Mouse (Mus musculus) kidney, embryonic 15.5 days (tissue): ENCODE measurements at regions not wholly inside any gene's neighbourhood (a gene's known extent, or its start where the extent isn't known, plus 50 kb on each side); places are given as distances from the start of the nearest gene placed in this dataset.
A peak's percentile ranks its signal among the peaks of the same experiment; 100 is the strongest.

Experiments
- ATAC-seq: fragments of 200-750 bp; cut with Nextera tagmentation; replicated peaks from 2 replicates; pipeline ENCODE4 v1.8.0; 2017; ENCODE audit warnings: moderate TSS enrichment; ENCODE audit not compliant: low FRiP score
- H3K27ac ChIP-seq: fragments of 300-500 bp; sonication (generic); 2 replicates; pipeline ENCODE4 v1.5.1; 2015; ENCODE audit warnings: mild to moderate bottlenecking, inconsistent platforms
- H3K27me3 ChIP-seq: fragments of 300-500 bp; sonication (generic); 2 replicates; pipeline ENCODE4 v1.6.1; 2015; ENCODE audit warnings: inconsistent platforms
- H3K36me3 ChIP-seq: fragments of 300-500 bp; sonication (generic); 2 replicates; pipeline ENCODE4 v1.6.1; 2015; ENCODE audit warnings: inconsistent platforms
- H3K4me1 ChIP-seq: fragments of 300-500 bp; sonication (generic); 2 replicates; pipeline ENCODE4 v1.6.1; 2015; ENCODE audit warnings: inconsistent platforms
- H3K4me2 ChIP-seq: fragments of 300-500 bp; sonication (generic); 2 replicates; pipeline ENCODE4 v1.6.1; 2015; ENCODE audit warnings: moderate library complexity, mild to moderate bottlenecking, inconsistent platforms
- H3K4me3 ChIP-seq: fragments of 300-500 bp; sonication (generic); replicated peaks from 2 replicates; pipeline ENCODE4 v1.5.1; 2015; ENCODE audit warnings: mild to moderate bottlenecking, inconsistent platforms
- H3K9ac ChIP-seq: fragments of 300-500 bp; sonication (generic); 2 replicates; pipeline ENCODE4 v1.6.1; 2015; ENCODE audit warnings: mild to moderate bottlenecking, inconsistent platforms
- H3K9me3 ChIP-seq: fragments of 300-500 bp; sonication (generic); replicated peaks from 2 replicates; pipeline ENCODE4 v1.6.1; 2016; ENCODE audit warnings: inconsistent platforms
- WGBS: fragments of 180-500 bp; shearing (Covaris S2); methylation state at CpG from one replicate; pipeline ENCODE4 v1.1.7; 2015; ENCODE audit warnings: mixed read lengths; 5-methylcytosine and 5-hydroxymethylcytosine counted together

GRCm38 (mm10) chr4:105580987-105581386, 208.7 kb upstream of the Gm12728 start:
- H3K27ac ChIP-seq, result no peak overlapping the region
- WGBS, result 44% methylated on average over 7 of the region's 7 CpGs

GRCm38 (mm10) chr4:105584329-105584925, 205.2 kb upstream of the Gm12728 start:
- no peak overlapping the region for H3K27ac ChIP-seq
- ATAC-seq, result no peak
- H3K4me3 ChIP-seq, result no peak overlapping the region
- 82% methylated on average over 10 of the region's 10 CpGs for WGBS
- no peak overlapping the region for H3K4me2 ChIP-seq
- H3K4me1 ChIP-seq, result peaks cover 3% of the 10 kb centered on the region; the same call in 1 of the 2 replicates
- H3K9me3 ChIP-seq, result no peaks in the 10 kb centered on the region
- H3K36me3 ChIP-seq, result no peaks in the 10 kb centered on the region
- no peak overlapping the region for H3K9ac ChIP-seq
- H3K27me3 ChIP-seq, result no peaks in the 10 kb centered on the region

More at GRCm38 (mm10) chr4:105580987-105581386, 208.7 kb upstream of the Gm12728 start:
- Histone ChIP-seq H3K27me3 (no peaks in the 10 kb centered on the region), H3K4me3 (no peak overlapping the region), H3K9ac (no peak overlapping the region), H3K36me3 (no peaks in the 10 kb centered on the region), H3K4me1 (peaks cover 3% of the 10 kb centered on the region; the same call in 1 of the 2 replicates), H3K4me2 (no peak overlapping the region), H3K9me3 (no peaks in the 10 kb centered on the region)
- no peak for ATAC-seq

- no peak overlapping the region for H3K4me2 ChIP-seq
- no peaks in the 10 kb centered on the region for H3K4me1 ChIP-seq
- WGBS, result 65% methylated on average over 1 of the region's 1 CpGs
- H3K27me3 ChIP-seq, result no peaks in the 10 kb centered on the region
- ATAC-seq, result no peak
- H3K9ac ChIP-seq, result no peak overlapping the region
- H3K9me3 ChIP-seq, result no peaks in the 10 kb centered on the region
- H3K36me3 ChIP-seq, result no peaks in the 10 kb centered on the region
- no peak overlapping the region for H3K27ac ChIP-seq
- H3K4me3 ChIP-seq, result no peak overlapping the region
Measured at GRCm38 (mm10) chr4:105603661-105604060, 186.0 kb upstream of the Gm12728 start.

DNA sequence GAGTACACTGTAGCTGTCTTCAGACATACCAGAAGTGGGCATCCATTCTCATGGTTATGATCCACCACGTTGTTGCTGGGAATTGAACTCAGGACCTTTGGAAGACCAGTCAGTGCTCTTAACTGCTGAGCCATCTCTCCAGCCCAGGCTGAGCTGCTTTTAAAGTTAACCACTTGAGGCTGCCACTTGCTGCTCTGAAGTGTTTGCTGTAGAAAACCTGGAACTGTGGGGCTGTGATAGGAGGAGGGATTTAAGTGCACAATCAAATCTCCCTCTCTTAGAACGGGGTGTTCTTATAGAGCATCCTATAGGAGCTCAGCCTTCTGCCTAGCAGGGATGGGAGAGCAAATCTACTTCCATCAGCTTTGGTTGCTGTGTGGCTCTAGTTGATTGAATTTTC, 185.1 kb upstream of the Gm12728 start:
- Histone ChIP-seq H3K9me3 (no peaks in the 10 kb centered on the region), H3K27ac (no peak overlapping the region), H3K4me2 (no peak overlapping the region), H3K36me3 (no peaks in the 10 kb centered on the region), H3K9ac (no peak overlapping the region), H3K27me3 (no peaks in the 10 kb centered on the region), H3K4me1 (no peaks in the 10 kb centered on the region), H3K4me3 (no peak overlapping the region)
- 87% methylated on average over 2 of the region's 2 CpGs for WGBS
- no peak for ATAC-seq

DNA sequence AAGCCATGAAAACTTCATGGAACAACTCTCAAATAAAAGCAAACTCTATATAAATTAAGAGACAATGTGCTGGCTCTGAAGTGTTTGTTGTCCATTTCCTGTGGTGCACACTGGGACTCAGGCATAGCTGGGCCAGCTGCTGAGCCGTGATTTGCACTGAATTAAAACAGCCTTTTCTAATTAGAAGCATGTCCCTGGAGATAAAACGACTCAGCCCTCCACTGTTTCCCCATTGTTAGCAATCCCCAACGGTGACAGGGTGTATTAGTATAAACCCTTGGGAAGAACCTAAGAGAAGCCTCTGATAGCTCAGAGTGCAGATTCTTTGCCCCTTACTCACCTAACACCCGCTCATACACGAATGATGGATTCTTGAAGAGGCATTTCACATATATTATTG, 182.9 kb upstream of the Gm12728 start:
- Histone ChIP-seq H3K27ac (no peak overlapping the region), H3K4me3 (no peak overlapping the region), H3K27me3 (no peaks in the 10 kb centered on the region), H3K4me1 (no peaks in the 10 kb centered on the region), H3K9ac (no peak overlapping the region), H3K36me3 (no peaks in the 10 kb centered on the region), H3K9me3 (no peaks in the 10 kb centered on the region), H3K4me2 (no peak overlapping the region)
- ATAC-seq, result no peak
- 51% methylated on average over 5 of the region's 5 CpGs for WGBS

DNA sequence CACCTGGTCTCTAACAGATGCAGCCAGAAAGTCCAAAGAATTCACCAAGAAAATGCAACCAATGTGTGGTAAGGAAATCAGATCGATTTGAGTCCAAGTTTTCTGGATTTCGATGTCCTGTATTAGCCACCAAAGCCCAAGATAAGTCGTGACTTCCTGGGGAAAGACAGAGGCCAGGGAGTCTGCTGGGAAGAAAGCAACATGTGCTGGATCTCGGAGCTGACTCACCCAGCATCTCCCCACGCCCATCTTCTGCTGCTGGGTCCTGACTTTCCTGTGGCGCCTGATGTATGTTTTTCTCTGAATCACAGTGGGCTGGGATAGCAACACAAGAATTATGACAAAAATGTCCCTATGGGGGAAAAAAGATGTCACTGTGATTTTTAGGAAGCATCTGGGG, 178.8 kb upstream of the Gm12728 start:
- 72% methylated on average over 6 of the region's 6 CpGs for WGBS
- Histone ChIP-seq H3K27me3 (no peaks in the 10 kb centered on the region), H3K4me1 (no peaks in the 10 kb centered on the region), H3K9ac (no peak overlapping the region), H3K36me3 (no peaks in the 10 kb centered on the region), H3K9me3 (no peaks in the 10 kb centered on the region), H3K27ac (no peak overlapping the region), H3K4me3 (no peak overlapping the region), H3K4me2 (no peak overlapping the region)
- ATAC-seq, result no peak

- H3K9ac ChIP-seq, result no peak overlapping the region
- no peak for ATAC-seq
Measured at GRCm38 (mm10) chr4:105614390-105614789, 175.3 kb upstream of the Gm12728 start.

GRCm38 (mm10) chr4:105626371-105627320, 163.0 kb upstream of the Gm12728 start:
- no peak overlapping the region for H3K4me2 ChIP-seq
- H3K9me3 ChIP-seq, result no peaks in the 10 kb centered on the region
- H3K4me3 ChIP-seq, result no peak overlapping the region
- no peaks in the 10 kb centered on the region for H3K36me3 ChIP-seq
- no peak overlapping the region for H3K9ac ChIP-seq
- WGBS, result 55% methylated on average over 14 of the region's 14 CpGs
- H3K4me1 ChIP-seq, result 0 out of 2 replicates have a peak, but pooled peaks cover 13% of the 10 kb centered on the region
- peak overlapping the region; percentile 69 for H3K27ac ChIP-seq
- no peaks in the 10 kb centered on the region for H3K27me3 ChIP-seq
- ATAC-seq, result no peak

More at GRCm38 (mm10) chr4:105614390-105614789, 175.3 kb upstream of the Gm12728 start:
- no peaks in the 10 kb centered on the region for H3K36me3 ChIP-seq
- no peaks in the 10 kb centered on the region for H3K4me1 ChIP-seq
- no peak overlapping the region for H3K27ac ChIP-seq
- H3K27me3 ChIP-seq, result no peaks in the 10 kb centered on the region
- no peak overlapping the region for H3K4me2 ChIP-seq
- H3K9me3 ChIP-seq, result no peaks in the 10 kb centered on the region
- no peak overlapping the region for H3K4me3 ChIP-seq
- WGBS, result 77% methylated on average over 2 of the region's 2 CpGs

DNA sequence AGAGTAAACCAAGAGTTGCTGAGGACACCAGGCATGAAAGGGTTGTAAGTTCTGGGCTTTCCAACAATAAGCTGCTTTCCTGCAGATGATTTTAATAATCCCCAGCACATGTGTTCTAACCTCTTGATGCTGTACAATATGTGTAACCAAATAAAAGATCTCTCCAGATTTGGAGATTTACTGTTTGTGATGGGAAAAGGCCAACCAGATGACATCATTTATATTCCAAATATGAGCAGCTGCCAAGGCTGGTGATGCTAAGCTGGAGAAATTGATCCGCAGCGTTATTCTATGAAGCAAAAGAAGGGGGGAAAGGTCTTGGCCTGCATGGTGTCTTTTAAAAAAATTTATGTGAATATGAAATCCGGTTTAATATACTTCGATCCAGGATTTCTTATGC, 160.1 kb upstream of the Gm12728 start:
- no peaks in the 10 kb centered on the region for H3K27me3 ChIP-seq
- H3K9ac ChIP-seq, result no peak overlapping the region
- 86% methylated on average over 4 of the region's 4 CpGs for WGBS
- no peaks in the 10 kb centered on the region for H3K36me3 ChIP-seq
- no peak overlapping the region for H3K4me3 ChIP-seq
- no peak overlapping the region for H3K4me2 ChIP-seq
- no peak for ATAC-seq
- H3K9me3 ChIP-seq, result no peaks in the 10 kb centered on the region
- no peak overlapping the region for H3K27ac ChIP-seq
- H3K4me1 ChIP-seq, result 0 out of 2 replicates have a peak, but pooled peaks cover 13% of the 10 kb centered on the region

GRCm38 (mm10) chr4:105630595-105631369, 158.9 kb upstream of the Gm12728 start:
- no peaks in the 10 kb centered on the region for H3K9me3 ChIP-seq
- H3K4me2 ChIP-seq, result no peak overlapping the region
- 72% methylated on average over 11 of the region's 11 CpGs for WGBS
- H3K36me3 ChIP-seq, result no peaks in the 10 kb centered on the region
- no peak overlapping the region for H3K4me3 ChIP-seq
- H3K9ac ChIP-seq, result no peak overlapping the region
- H3K27me3 ChIP-seq, result no peaks in the 10 kb centered on the region
- no peak for ATAC-seq
- H3K4me1 ChIP-seq, result 0 out of 2 replicates have a peak, but pooled peaks cover 13% of the 10 kb centered on the region
- H3K27ac ChIP-seq, result no peak overlapping the region

- H3K4me3 ChIP-seq, result no peak overlapping the region
- H3K4me1 ChIP-seq, result 0 out of 2 replicates have a peak, but pooled peaks cover 5% of the 10 kb centered on the region
- H3K36me3 ChIP-seq, result no peaks in the 10 kb centered on the region
- no peak overlapping the region for H3K27ac ChIP-seq
- 79% methylated on average over 7 of the region's 7 CpGs for WGBS
- no peak overlapping the region for H3K4me2 ChIP-seq
- no peak overlapping the region for H3K9ac ChIP-seq
- no peaks in the 10 kb centered on the region for H3K9me3 ChIP-seq
- no peak for ATAC-seq
- no peaks in the 10 kb centered on the region for H3K27me3 ChIP-seq
Measured at GRCm38 (mm10) chr4:105632581-105633358, 156.9 kb upstream of the Gm12728 start.
